Mouse (Mus musculus) thymus, adult 18-20 months (tissue): Measurements from ENCODE around the gene Ccnl1.

ENCODE experiments used
- DNase-seq, 2 experiments: peaks; one replicate each; pipeline ENCODE4 v3.0.0; 2022; ENCODE audit warnings: mixed read lengths in 2 of 2

Ccnl1 gene

GRCm38 (mm10) chr3:65958102-65958839, at the start of gene Ccnl1:
Gene Ccnl1 (minus strand): TSS chr3:65958249.
- DNase-seq: peak; percentile 93 to 94

GRCm38 (mm10) chr3:66004989-66005388, 46.9 kb upstream of the Ccnl1 start:
- DNase-seq: no peak

GRCm38 (mm10) chr3:66004220-66004951, 46.3 kb upstream of the Ccnl1 start:
- DNase-seq: no peak

GRCm38 (mm10) chr3:66000400-66000799, 42.4 kb upstream of the Ccnl1 start:
- DNase-seq: no peak

- no peak for DNase-seq
Measured at GRCm38 (mm10) chr3:65997360-65998008, 39.4 kb upstream of the Ccnl1 start.

- DNase-seq: no peak
Measured at GRCm38 (mm10) chr3:65992395-65993340, 34.6 kb upstream of the Ccnl1 start.

- DNase-seq: no peak
Measured at GRCm38 (mm10) chr3:65990957-65991646, 33.1 kb upstream of the Ccnl1 start.

GRCm38 (mm10) chr3:65990524-65990923, 32.5 kb upstream of the Ccnl1 start:
- no peak for DNase-seq

- DNase-seq: no peak
Measured at GRCm38 (mm10) chr3:65988711-65989495, 30.9 kb upstream of the Ccnl1 start.

- no peak for DNase-seq
Measured at GRCm38 (mm10) chr3:65976296-65976695, 18.2 kb upstream of the Ccnl1 start.

- peak in 1 of 2 experiments; percentile 27 for DNase-seq
Measured at GRCm38 (mm10) chr3:65975317-65975716, 17.3 kb upstream of the Ccnl1 start.

GRCm38 (mm10) chr3:65974232-65975058, 16.4 kb upstream of the Ccnl1 start:
- peak; percentile 93 to 96 for DNase-seq

- no peak for DNase-seq
Measured at GRCm38 (mm10) chr3:65973501-65974231, 15.6 kb upstream of the Ccnl1 start.

- DNase-seq: no peak
Measured at GRCm38 (mm10) chr3:65969196-65969595, 11.1 kb upstream of the Ccnl1 start.

GRCm38 (mm10) chr3:65966360-65966759, 8.3 kb upstream of the Ccnl1 start:
- DNase-seq: no peak

GRCm38 (mm10) chr3:65962270-65962930, 4.4 kb upstream of the Ccnl1 start:
- no peak for DNase-seq

- DNase-seq: no peak
Measured at GRCm38 (mm10) chr3:65960291-65960945, 2.4 kb upstream of the Ccnl1 start.

- DNase-seq: no peak
Measured at GRCm38 (mm10) chr3:65959416-65960001, 1.5 kb upstream of the Ccnl1 start.
